Mouse (Mus musculus) heart, postnatal 0 days (tissue): ENCODE results near the gene Srr. TPM values are rescaled to one million over a fixed set of nuclear protein-coding genes. Genes with fewer than 3 reads are reported as not detected.

Source experiments
- ATAC-seq: fragments of 200-750 bp; cut with Nextera tagmentation; 2 replicates; pipeline ENCODE4 v1.8.0; 2017; ENCODE audit warnings: low read depth, moderate number of reproducible peaks, moderate library complexity; ENCODE audit not compliant: insufficient read depth
- DNase-seq: peaks from one replicate; pipeline ENCODE4 v3.0.0-alpha.2; 2016; ENCODE audit warnings: low spot score
- H3K27ac ChIP-seq: fragments of 300-500 bp; sonication (generic); 2 replicates; pipeline ENCODE4 v1.5.1; 2014; ENCODE audit warnings: low read depth, mild to moderate bottlenecking
- H3K27me3 ChIP-seq: fragments of 300-500 bp; sonication (generic); 2 replicates; pipeline ENCODE4 v1.6.1; 2014; ENCODE audit warnings: low read length, mixed read lengths; ENCODE audit not compliant: control insufficient read depth, insufficient read depth
- H3K36me3 ChIP-seq: fragments of 300-500 bp; sonication (generic); replicated peaks from 2 replicates; pipeline ENCODE4 v1.6.1; 2014; ENCODE audit warnings: low read length, mixed read lengths; ENCODE audit not compliant: control insufficient read depth, insufficient read depth
- H3K4me1 ChIP-seq: fragments of 300-500 bp; sonication (generic); 2 replicates; pipeline ENCODE4 v1.6.1; 2014; ENCODE audit warnings: antibody characterized with exemption; ENCODE audit not compliant: control insufficient read depth, insufficient read depth
- H3K4me2 ChIP-seq: fragments of 300-500 bp; sonication (generic); 2 replicates; pipeline ENCODE4 v1.6.1; 2014; ENCODE audit warnings: low read depth, mild to moderate bottlenecking, low read length, moderate library complexity
- H3K4me3 ChIP-seq: fragments of 300-500 bp; sonication (generic); 2 replicates; pipeline ENCODE4 v1.5.1; 2014; ENCODE audit warnings: low read depth, low read length
- H3K9ac ChIP-seq: fragments of 300-500 bp; sonication (generic); replicated peaks from 2 replicates; pipeline ENCODE4 v1.6.1; 2014; ENCODE audit warnings: low read depth, low read length, mixed read lengths
- H3K9me3 ChIP-seq: fragments of 300-500 bp; sonication (generic); replicated peaks from 2 replicates; pipeline ENCODE4 v1.6.1; 2016; ENCODE audit warnings: low read length; ENCODE audit not compliant: control insufficient read depth
- CTCF ChIP-seq: IDR thresholded peaks from 2 replicates; pipeline ENCODE4 v1.5.1; 2016; ENCODE audit warnings: antibody characterized with exemption, control low read depth, low read depth
- EP300 ChIP-seq: IDR thresholded peaks from 2 replicates; pipeline ENCODE4 v1.6.1; 2016; ENCODE audit warnings: antibody characterized with exemption, low read depth
- WGBS: fragments of 180-500 bp; shearing (Covaris S2); extraction: QIAGEN DNeasy Blood & Tissue Kit; methylation state at CpG from one replicate; pipeline ENCODE4 v1.1.7; 2014; 5-methylcytosine and 5-hydroxymethylcytosine counted together
- polyA plus RNA-seq: library from polyadenylated mRNA; unstranded; fragments of >200 nt; fragmentation: Nextera tagmentation; extraction: Ambion mirVana; gene quantifications from 2 replicates; pipeline ENCODE4 v1.2.1, GENCODE M21; 2015
- total RNA-seq: library from RNA; depleted of rRNA; stranded (reverse); fragments of >200 nt; gene quantifications from 2 replicates; pipeline ENCODE4 v1.2.3, GENCODE M21; 2014; ENCODE audit warnings: low replicate concordance

Srr gene
- total and polyA plus RNA-seq, 2 experiments from 2014 or later = 14.5 to 34.0 TPM

- no peaks in the 10 kb centered on the region for H3K4me1 ChIP-seq
- peaks cover 39% of the 10 kb centered on the region for H3K36me3 ChIP-seq
- no peak overlapping the region for H3K9ac ChIP-seq
- ATAC-seq (no peak), DNase-seq (peak; percentile 50)
- WGBS = 83% methylated on average over 3 of the region's 3 CpGs
- H3K27me3 ChIP-seq = no peaks in the 10 kb centered on the region
- no peak overlapping the region for H3K4me2 ChIP-seq
- TF ChIP-seq CTCF (peak; percentile 70), EP300 (no peak)
- no peaks in the 10 kb centered on the region for H3K9me3 ChIP-seq
- H3K27ac ChIP-seq = no peak overlapping the region
- no peak overlapping the region for H3K4me3 ChIP-seq
These were observed 20.6 kb upstream of the Srr start for GRCm38 (mm10) chr11:74946348-74946747.

DNA sequence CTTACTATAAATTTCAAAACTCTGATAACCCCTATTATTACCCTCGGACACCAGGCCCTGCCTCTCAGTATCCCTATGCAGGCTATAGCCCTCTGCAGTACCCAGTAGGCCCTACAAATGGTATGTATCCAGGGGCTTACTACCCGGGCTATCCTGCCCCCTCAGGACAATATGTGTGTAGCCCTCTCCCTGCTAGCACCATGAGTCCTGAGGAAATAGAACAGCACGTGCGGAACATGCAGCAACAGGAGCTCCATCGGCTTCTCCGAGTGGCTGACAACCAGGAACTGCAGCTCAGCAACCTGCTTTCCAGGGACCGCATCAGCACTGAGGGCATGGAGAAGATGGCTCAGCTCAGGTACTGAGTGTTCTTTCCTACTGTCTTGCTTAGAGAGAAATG is 4.6 kb upstream of the Srr start:
- H3K36me3 ChIP-seq = peaks cover 49% of the 10 kb centered on the region

DNA sequence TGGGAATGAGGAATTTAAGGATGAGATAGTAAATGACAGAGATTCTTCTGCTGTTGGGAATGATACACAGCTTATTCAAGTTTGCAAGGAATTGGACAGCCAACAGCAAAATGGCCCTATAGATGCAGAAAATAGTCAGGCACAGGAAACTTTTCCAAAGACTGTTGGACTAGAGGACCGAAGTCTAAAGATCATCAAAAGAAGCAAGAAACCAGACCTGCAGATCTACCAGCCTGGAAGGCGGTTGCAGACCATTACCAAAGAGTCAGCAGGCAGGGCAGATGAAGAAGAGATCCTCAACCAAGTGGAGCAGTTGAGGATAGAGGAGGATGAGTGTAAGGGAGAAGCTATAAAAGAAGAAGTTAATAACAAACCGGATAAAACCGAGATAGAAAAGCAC is 3.4 kb upstream of the Srr start:
- ATAC-seq (no peak), DNase-seq (no peak)
- no peaks in the 10 kb centered on the region for H3K9me3 ChIP-seq
- H3K4me1 ChIP-seq = peaks cover 7% of the 10 kb centered on the region
- H3K27ac ChIP-seq = no peak overlapping the region
- H3K9ac ChIP-seq = no peak overlapping the region
- TF ChIP-seq EP300 (no peak), CTCF (no peak)
- WGBS = 90% methylated on average over 4 of the region's 4 CpGs
- H3K27me3 ChIP-seq = no peaks in the 10 kb centered on the region
- peaks cover 37% of the 10 kb centered on the region for H3K36me3 ChIP-seq
- no peak overlapping the region for H3K4me3 ChIP-seq
- H3K4me2 ChIP-seq = no peak overlapping the region

More for the DNA sequence above, 4.6 kb upstream of the Srr start:
- WGBS = 89% methylated on average over 7 of the region's 7 CpGs
- TF ChIP-seq EP300 = no peak
- no peak for TF ChIP-seq CTCF
- Histone ChIP-seq H3K4me3 (no peak overlapping the region), H3K27ac (no peak overlapping the region), H3K4me1 (peaks cover 7% of the 10 kb centered on the region), H3K9me3 (no peaks in the 10 kb centered on the region), H3K9ac (no peak overlapping the region), H3K4me2 (no peak overlapping the region), H3K27me3 (no peaks in the 10 kb centered on the region)
- ATAC-seq = no peak
- DNase-seq = no peak

- no peak overlapping the region for H3K9ac ChIP-seq
- H3K4me2 ChIP-seq = peak overlapping the region; percentile 72; the same call in 1 of the 2 replicates
These were observed 1.5 kb upstream of the Srr start for GRCm38 (mm10) chr11:74927236-74927725.

GRCm38 (mm10) chr11:74926388-74927005 is 749 bp upstream of the Srr start:
- H3K36me3 ChIP-seq = peaks cover 15% of the 10 kb centered on the region
- H3K4me1 ChIP-seq = peaks cover 7% of the 10 kb centered on the region
- peak overlapping the region; percentile 90 for H3K4me3 ChIP-seq
- peak; percentile 63 for DNase-seq
- H3K27ac ChIP-seq = peak overlapping the region; percentile 91
- peak overlapping the region; percentile 91 for H3K9ac ChIP-seq
- no peaks in the 10 kb centered on the region for H3K9me3 ChIP-seq
- WGBS = 2% methylated on average over 11 of the region's 11 CpGs
- TF ChIP-seq EP300 (no peak), CTCF (no peak)
- peak overlapping the region; percentile 72 for H3K4me2 ChIP-seq
- no peaks in the 10 kb centered on the region for H3K27me3 ChIP-seq
- ATAC-seq = peak; percentile 14

More at GRCm38 (mm10) chr11:74927236-74927725, 1.5 kb upstream of the Srr start:
- ATAC-seq = no peak
- no peak for DNase-seq
- Histone ChIP-seq H3K27ac (no peak overlapping the region), H3K36me3 (peaks cover 20% of the 10 kb centered on the region), H3K27me3 (no peaks in the 10 kb centered on the region), H3K4me3 (peak overlapping the region; percentile 90), H3K4me1 (peaks cover 7% of the 10 kb centered on the region), H3K9me3 (no peaks in the 10 kb centered on the region)
- 84% methylated on average over 2 of the region's 2 CpGs for WGBS
- TF ChIP-seq EP300 (no peak), CTCF (no peak)

- Histone ChIP-seq H3K27ac (no peak overlapping the region), H3K36me3 (peaks cover 4% of the 10 kb centered on the region; the same call in 1 of the 2 replicates), H3K4me3 (no peak overlapping the region), H3K27me3 (no peaks in the 10 kb centered on the region), H3K4me2 (no peak overlapping the region), H3K9me3 (no peaks in the 10 kb centered on the region), H3K9ac (no peak overlapping the region), H3K4me1 (peaks cover 7% of the 10 kb centered on the region)
- 58% methylated on average over 4 of the region's 4 CpGs for WGBS
- TF ChIP-seq CTCF (peak; percentile 29; the same call in 1 of the 2 replicates), EP300 (no peak)
- DNase-seq = no peak
- ATAC-seq = no peak
These were observed 1.6 kb downstream of the Srr start for GRCm38 (mm10) chr11:74924149-74924548.
